Mouse (Mus musculus): ENCODE measurements around the gene Cfi. TPM values are rescaled to one million over a fixed set of nuclear protein-coding genes. Genes with fewer than 3 reads are reported as not detected.

Cfi gene
- polyA plus RNA-seq (2014; fragmentation: Nextera tagmentation; extraction: Ambion mirVana): 0.15 TPM in 1 of 2 replicates, not detected in the other

GRCm38 (mm10) chr3:129835388-129835934 is at the start of gene Cfi:
TSS of gene Cfi (plus strand) at chr3:129835884.
- Histone ChIP-seq H3K4me1 (ENCODE audit: control insufficient read depth, insufficient read depth, low read length) (no peaks in the 10 kb centered on the region), H3K36me3 (ENCODE audit: control insufficient read depth, insufficient read depth, low read length) (no peaks in the 10 kb centered on the region), H3K4me3 (ENCODE audit: low read depth, low read length) (no peak within 1 kb of the TSS), H3K27me3 (ENCODE audit: control insufficient read depth, insufficient read depth, low read length) (no peaks in the 10 kb centered on the region), H3K9ac (ENCODE audit: low read length) (no peak within 1 kb of the TSS), H3K27ac (ENCODE audit: low read depth, low read length) (no peak within 1 kb of the TSS), H3K9me3 (ENCODE audit: control insufficient read depth, low read length) (no peaks in the 10 kb centered on the region), H3K4me2 (ENCODE audit: low read depth) (no peak within 1 kb of the TSS)
- no peak for DNase-seq (ENCODE audit: low spot score)
- 75% methylated on average over 6 of the region's 6 CpGs for WGBS
- ATAC-seq (ENCODE audit: insufficient read depth, low FRiP score, low TSS enrichment): no peak

- no peak overlapping the region for H3K27ac ChIP-seq (ENCODE audit: low read depth, low read length)
- H3K27me3 ChIP-seq (ENCODE audit: control insufficient read depth, insufficient read depth, low read length): no peaks in the 10 kb centered on the region
- DNase-seq (ENCODE audit: low spot score) (no peak), ATAC-seq (ENCODE audit: insufficient read depth, low FRiP score, low TSS enrichment) (no peak)
- H3K4me1 ChIP-seq (ENCODE audit: control insufficient read depth, insufficient read depth, low read length): no peaks in the 10 kb centered on the region
- no peak overlapping the region for H3K4me2 ChIP-seq (ENCODE audit: low read depth)
- no peak overlapping the region for H3K4me3 ChIP-seq (ENCODE audit: low read depth, low read length)
- no peaks in the 10 kb centered on the region for H3K36me3 ChIP-seq (ENCODE audit: control insufficient read depth, insufficient read depth, low read length)
- no peaks in the 10 kb centered on the region for H3K9me3 ChIP-seq (ENCODE audit: control insufficient read depth, low read length)
- H3K9ac ChIP-seq (ENCODE audit: low read length): no peak overlapping the region
- 92% methylated on average over 5 of the region's 5 CpGs for WGBS
These were observed 41.9 kb upstream of the Cfi start for GRCm38 (mm10) chr3:129793801-129794200.

- H3K9ac ChIP-seq (ENCODE audit: low read length): no peak overlapping the region
- no peaks in the 10 kb centered on the region for H3K36me3 ChIP-seq (ENCODE audit: control insufficient read depth, insufficient read depth, low read length)
- DNase-seq (ENCODE audit: low spot score) (no peak), ATAC-seq (ENCODE audit: insufficient read depth, low FRiP score, low TSS enrichment) (no peak)
- H3K9me3 ChIP-seq (ENCODE audit: control insufficient read depth, low read length): no peaks in the 10 kb centered on the region
- WGBS: 78% methylated on average over 5 of the region's 5 CpGs
- no peak overlapping the region for H3K4me2 ChIP-seq (ENCODE audit: low read depth)
- H3K27ac ChIP-seq (ENCODE audit: low read depth, low read length): no peak overlapping the region
- H3K4me3 ChIP-seq (ENCODE audit: low read depth, low read length): no peak overlapping the region
- H3K4me1 ChIP-seq (ENCODE audit: control insufficient read depth, insufficient read depth, low read length): no peaks in the 10 kb centered on the region
- H3K27me3 ChIP-seq (ENCODE audit: control insufficient read depth, insufficient read depth, low read length): no peaks in the 10 kb centered on the region
These were observed 38.3 kb upstream of the Cfi start for GRCm38 (mm10) chr3:129797341-129797740.

- Histone ChIP-seq H3K9me3 (ENCODE audit: control insufficient read depth, low read length) (no peaks in the 10 kb centered on the region), H3K4me3 (ENCODE audit: low read depth, low read length) (no peak overlapping the region)
- 84% methylated on average over 11 of the region's 11 CpGs for WGBS
These were observed 37.1 kb upstream of the Cfi start for GRCm38 (mm10) chr3:129798551-129798950.

DNA sequence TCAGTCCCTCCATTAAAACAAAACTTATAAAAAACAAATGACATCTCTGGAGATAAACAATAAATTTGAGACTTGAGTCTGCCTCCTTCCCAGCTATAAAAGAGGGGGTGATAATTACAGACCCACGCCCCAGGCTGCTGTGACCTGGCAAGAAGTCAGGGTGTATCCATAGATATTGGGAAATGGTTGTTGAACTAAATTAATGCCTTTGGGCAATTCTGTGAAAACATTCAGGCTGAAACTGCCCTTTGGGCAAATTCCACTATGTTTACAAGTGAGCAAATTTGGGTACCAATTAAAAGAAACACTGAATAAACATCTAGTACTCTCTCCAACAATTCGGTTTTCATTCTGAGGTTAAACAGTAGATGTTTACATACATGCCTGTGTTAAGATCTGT is 36.7 kb upstream of the Cfi start:
- no peaks in the 10 kb centered on the region for H3K36me3 ChIP-seq (ENCODE audit: control insufficient read depth, insufficient read depth, low read length)
- no peaks in the 10 kb centered on the region for H3K27me3 ChIP-seq (ENCODE audit: control insufficient read depth, insufficient read depth, low read length)
- no peak overlapping the region for H3K4me3 ChIP-seq (ENCODE audit: low read depth, low read length)
- H3K9me3 ChIP-seq (ENCODE audit: control insufficient read depth, low read length): no peaks in the 10 kb centered on the region
- 92% methylated on average over 2 of the region's 2 CpGs for WGBS
- H3K4me1 ChIP-seq (ENCODE audit: control insufficient read depth, insufficient read depth, low read length): no peaks in the 10 kb centered on the region
- no peak overlapping the region for H3K27ac ChIP-seq (ENCODE audit: low read depth, low read length)
- ATAC-seq (ENCODE audit: insufficient read depth, low FRiP score, low TSS enrichment): no peak
- H3K9ac ChIP-seq (ENCODE audit: low read length): no peak overlapping the region
- no peak overlapping the region for H3K4me2 ChIP-seq (ENCODE audit: low read depth)
- DNase-seq (ENCODE audit: low spot score): no peak

More at GRCm38 (mm10) chr3:129798551-129798950, 37.1 kb upstream of the Cfi start:
- H3K4me2 ChIP-seq (ENCODE audit: low read depth): no peak overlapping the region
- H3K36me3 ChIP-seq (ENCODE audit: control insufficient read depth, insufficient read depth, low read length): no peaks in the 10 kb centered on the region
- no peak overlapping the region for H3K9ac ChIP-seq (ENCODE audit: low read length)
- ATAC-seq (ENCODE audit: insufficient read depth, low FRiP score, low TSS enrichment) (no peak), DNase-seq (ENCODE audit: low spot score) (no peak)
- no peaks in the 10 kb centered on the region for H3K27me3 ChIP-seq (ENCODE audit: control insufficient read depth, insufficient read depth, low read length)
- H3K27ac ChIP-seq (ENCODE audit: low read depth, low read length): no peak overlapping the region
- H3K4me1 ChIP-seq (ENCODE audit: control insufficient read depth, insufficient read depth, low read length): no peaks in the 10 kb centered on the region

- no peak within 1 kb of the TSS for H3K4me3 ChIP-seq (ENCODE audit: low read depth, low read length)
- no peak within 1 kb of the TSS for H3K9ac ChIP-seq (ENCODE audit: low read length)
- no peaks in the 10 kb centered on the region for H3K36me3 ChIP-seq (ENCODE audit: control insufficient read depth, insufficient read depth, low read length)
- WGBS: 78% methylated on average over 10 of the region's 10 CpGs
- no peaks in the 10 kb centered on the region for H3K4me1 ChIP-seq (ENCODE audit: control insufficient read depth, insufficient read depth, low read length)
- H3K27me3 ChIP-seq (ENCODE audit: control insufficient read depth, insufficient read depth, low read length): no peaks in the 10 kb centered on the region
- no peaks in the 10 kb centered on the region for H3K9me3 ChIP-seq (ENCODE audit: control insufficient read depth, low read length)
- ATAC-seq (ENCODE audit: insufficient read depth, low FRiP score, low TSS enrichment) (no peak), DNase-seq (ENCODE audit: low spot score) (no peak)
- H3K27ac ChIP-seq (ENCODE audit: low read depth, low read length): no peak within 1 kb of the TSS
- no peak within 1 kb of the TSS for H3K4me2 ChIP-seq (ENCODE audit: low read depth)
These were observed 31.9 kb upstream of the Cfi start, which contains the start of gene Lrit3 for GRCm38 (mm10) chr3:129803765-129804164. TSS of gene Lrit3 (minus strand) at chr3:129804030.

DNA sequence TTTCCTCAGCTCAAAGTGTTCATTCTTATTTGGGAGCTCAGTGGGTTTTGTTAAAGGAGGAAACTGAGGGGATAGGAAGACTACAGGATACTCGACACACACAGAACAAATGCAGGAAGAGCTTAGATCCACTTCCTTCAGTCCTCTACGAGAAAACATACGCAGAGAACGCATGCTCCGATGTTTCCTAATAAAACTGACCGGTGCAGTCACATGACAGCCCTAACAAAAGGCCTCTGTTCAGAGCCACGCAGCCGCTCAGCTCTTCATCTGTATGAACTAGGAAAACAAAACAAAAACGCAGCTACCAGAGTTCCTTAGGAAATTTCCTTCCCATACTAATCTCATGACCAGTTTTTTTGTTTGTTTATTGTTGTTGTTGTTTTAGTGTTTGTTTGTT is 14.8 kb upstream of the Cfi start:
- Histone ChIP-seq H3K27ac (ENCODE audit: low read depth, low read length) (no peak overlapping the region), H3K9ac (ENCODE audit: low read length) (no peak overlapping the region), H3K4me1 (ENCODE audit: control insufficient read depth, insufficient read depth, low read length) (no peaks in the 10 kb centered on the region), H3K36me3 (ENCODE audit: control insufficient read depth, insufficient read depth, low read length) (peaks cover 2% of the 10 kb centered on the region; the same call in 1 of the 2 replicates), H3K4me3 (ENCODE audit: low read depth, low read length) (no peak overlapping the region), H3K4me2 (ENCODE audit: low read depth) (no peak overlapping the region), H3K9me3 (ENCODE audit: control insufficient read depth, low read length) (no peaks in the 10 kb centered on the region), H3K27me3 (ENCODE audit: control insufficient read depth, insufficient read depth, low read length) (no peaks in the 10 kb centered on the region)
- 67% methylated on average over 9 of the region's 9 CpGs for WGBS
- no peak for DNase-seq (ENCODE audit: low spot score)
- ATAC-seq (ENCODE audit: insufficient read depth, low FRiP score, low TSS enrichment): no peak

- Histone ChIP-seq H3K27ac (ENCODE audit: low read depth, low read length) (no peak overlapping the region), H3K36me3 (ENCODE audit: control insufficient read depth, insufficient read depth, low read length) (peaks cover 5% of the 10 kb centered on the region), H3K4me3 (ENCODE audit: low read depth, low read length) (no peak overlapping the region), H3K27me3 (ENCODE audit: control insufficient read depth, insufficient read depth, low read length) (no peaks in the 10 kb centered on the region), H3K9me3 (ENCODE audit: control insufficient read depth, low read length) (no peaks in the 10 kb centered on the region), H3K4me1 (ENCODE audit: control insufficient read depth, insufficient read depth, low read length) (no peaks in the 10 kb centered on the region), H3K4me2 (ENCODE audit: low read depth) (no peak overlapping the region), H3K9ac (ENCODE audit: low read length) (no peak overlapping the region; the same call in 1 of the 2 replicates)
- 86% methylated on average over 8 of the region's 8 CpGs for WGBS
- ATAC-seq (ENCODE audit: insufficient read depth, low FRiP score, low TSS enrichment): no peak
- no peak for DNase-seq (ENCODE audit: low spot score)
These were observed 13.9 kb upstream of the Cfi start for GRCm38 (mm10) chr3:129821736-129822135.

GRCm38 (mm10) chr3:129822206-129822775 is 13.4 kb upstream of the Cfi start, which contains the start of gene Rrh:
TSS of gene Rrh (minus strand) at chr3:129822587.
- no peak within 1 kb of the TSS for H3K4me2 ChIP-seq (ENCODE audit: low read depth)
- peaks cover 5% of the 10 kb centered on the region for H3K36me3 ChIP-seq (ENCODE audit: control insufficient read depth, insufficient read depth, low read length)
- H3K9me3 ChIP-seq (ENCODE audit: control insufficient read depth, low read length): no peaks in the 10 kb centered on the region
- no peaks in the 10 kb centered on the region for H3K27me3 ChIP-seq (ENCODE audit: control insufficient read depth, insufficient read depth, low read length)
- H3K4me3 ChIP-seq (ENCODE audit: low read depth, low read length): no peak within 1 kb of the TSS
- 72% methylated on average over 11 of the region's 11 CpGs for WGBS
- ATAC-seq (ENCODE audit: insufficient read depth, low FRiP score, low TSS enrichment) (no peak), DNase-seq (ENCODE audit: low spot score) (no peak)
- no peak within 1 kb of the TSS; the same call in 1 of the 2 replicates for H3K9ac ChIP-seq (ENCODE audit: low read length)
- H3K4me1 ChIP-seq (ENCODE audit: control insufficient read depth, insufficient read depth, low read length): no peaks in the 10 kb centered on the region
- no peak within 1 kb of the TSS for H3K27ac ChIP-seq (ENCODE audit: low read depth, low read length)

All from neural tube, embryonic 11.5 days (tissue).